Mouse (Mus musculus): Measurements from ENCODE around the gene Adck2. TPM values are rescaled to one million over a fixed set of nuclear protein-coding genes. Genes with fewer than 3 reads are reported as not detected.

The Adck2 gene
- polyA plus RNA-seq, 1 experiment, result 15.2 TPM

DNA sequence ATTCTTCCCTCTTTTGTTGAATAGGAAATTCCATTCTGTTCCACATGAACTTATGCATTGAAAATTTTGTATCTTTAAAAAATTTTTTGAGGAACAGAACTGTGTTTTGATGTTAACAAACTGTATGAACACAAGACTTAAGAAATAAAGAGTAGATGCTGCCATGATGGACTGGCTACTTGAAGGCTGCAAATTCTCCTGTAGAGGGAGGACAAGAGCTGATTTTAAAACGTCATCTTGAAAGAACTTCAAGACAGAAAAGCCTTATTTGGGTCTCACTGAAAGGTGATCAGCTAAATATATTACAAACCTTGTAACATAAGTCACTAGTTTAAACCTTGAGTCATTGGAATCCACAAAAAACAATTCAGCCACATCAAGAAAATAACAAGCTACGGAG is 36.5 kb downstream of the Adck2 start:
- no peak for TF ChIP-seq CTCF (IDR thresholded peaks at IDR 0.05; ENCODE audit: control insufficient read depth, insufficient read depth, low read length)
- TF ChIP-seq POLR2A (IDR thresholded peaks at IDR 0.05; ENCODE audit: borderline replicate concordance, control insufficient read depth, low read depth, low read length), result no peak
- WGBS, result 61% methylated on average over 2 of the region's 2 CpGs
- Histone ChIP-seq H3K4me1 (ENCODE audit: control insufficient read depth, insufficient read depth, low read length) (no peaks in the 10 kb centered on the region), H3K4me3 (replicated peaks; ENCODE audit: control insufficient read depth, low read depth, low read length) (no peak overlapping the region), H3K27ac (ENCODE audit: control insufficient read depth, insufficient read depth, low read depth, low read length, poor library complexity) (no peak overlapping the region)

DNA sequence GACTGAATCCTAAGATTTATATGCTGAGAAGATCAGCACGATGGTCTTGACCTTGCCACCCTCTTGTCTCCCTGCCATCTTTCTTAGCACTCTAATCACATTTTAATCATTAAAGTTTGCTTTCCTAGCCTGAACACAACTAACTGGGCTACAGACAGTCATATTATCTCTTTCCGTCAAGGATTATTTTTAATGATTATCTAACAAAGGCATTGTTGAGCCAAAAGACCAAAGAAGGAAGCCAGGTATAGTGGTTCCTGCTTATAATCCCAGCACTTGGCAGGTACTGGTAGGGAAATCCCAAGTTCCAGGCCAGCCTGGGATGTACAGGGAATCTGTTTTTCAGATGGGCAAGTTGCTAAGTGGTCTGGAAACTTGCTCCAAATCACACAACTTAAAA is 37.6 kb downstream of the Adck2 start:
- Histone ChIP-seq H3K4me3 (replicated peaks; ENCODE audit: control insufficient read depth, low read depth, low read length) (no peak overlapping the region), H3K27ac (ENCODE audit: control insufficient read depth, insufficient read depth, low read depth, low read length, poor library complexity) (no peak overlapping the region), H3K4me1 (ENCODE audit: control insufficient read depth, insufficient read depth, low read length) (no peaks in the 10 kb centered on the region)
- TF ChIP-seq CTCF (IDR thresholded peaks at IDR 0.05; ENCODE audit: control insufficient read depth, insufficient read depth, low read length) (no peak), POLR2A (IDR thresholded peaks at IDR 0.05; ENCODE audit: borderline replicate concordance, control insufficient read depth, low read depth, low read length) (no peak)
- WGBS, result 92% methylated on average over 2 of the region's 2 CpGs

Other genes starting within 250 kb of the Adck2 start
- 9.4 and 13.6 TPM in 2 replicates for gene Slc37a3, start 196.2 kb upstream of the Adck2 start, polyA plus RNA-seq (2011; ENCODE audit: insufficient read depth, insufficient read length, low replicate concordance, missing spikeins)
- 2.3 and 2.9 TPM in 2 replicates for gene Rab19, start 192.7 kb upstream of the Adck2 start, polyA plus RNA-seq (2011; ENCODE audit: insufficient read depth, insufficient read length, low replicate concordance, missing spikeins)
- 291 and 446 TPM in 2 replicates for gene Mkrn1, start 153.4 kb upstream of the Adck2 start, polyA plus RNA-seq (2011; ENCODE audit: insufficient read depth, insufficient read length, low replicate concordance, missing spikeins)
- 1.3 and 1.9 TPM in 2 replicates for gene Dennd2a, start 16.0 kb upstream of the Adck2 start, polyA plus RNA-seq (2011; ENCODE audit: insufficient read depth, insufficient read length, low replicate concordance, missing spikeins)
- gene Gm42420, start 11.9 kb downstream of the Adck2 start, polyA plus RNA-seq (2011; ENCODE audit: insufficient read depth, insufficient read length, low replicate concordance, missing spikeins), result not detected in 2 replicates
- 34.0 and 66.7 TPM in 2 replicates for gene Ndufb2, start 18.7 kb downstream of the Adck2 start, polyA plus RNA-seq (2011; ENCODE audit: insufficient read depth, insufficient read length, low replicate concordance, missing spikeins)
- gene Braf, start 151.6 kb downstream of the Adck2 start, polyA plus RNA-seq (2011; ENCODE audit: insufficient read depth, insufficient read length, low replicate concordance, missing spikeins), result 6.7 and 11.6 TPM in 2 replicates
- gene Mrps33, start 237.1 kb downstream of the Adck2 start, polyA plus RNA-seq (2011; ENCODE audit: insufficient read depth, insufficient read length, low replicate concordance, missing spikeins), result 56.5 and 71.8 TPM in 2 replicates

Data from bone marrow, adult 2 months (tissue).